Mouse (Mus musculus) CH12.LX (cell line): ENCODE data around the gene Cbx6. TPM values are rescaled to one million over a fixed set of nuclear protein-coding genes. Genes with fewer than 3 reads are reported as not detected.

ENCODE experiments used
- DNase-seq: peaks from one replicate; pipeline ENCODE4 v3.0.0-alpha.2; 2013; ENCODE audit errors: extremely low read depth
- H3K27ac ChIP-seq: 2 replicates; pipeline ENCODE4 v1.5.1; 2012; ENCODE audit warnings: low read depth, mild to moderate bottlenecking, control low read depth, moderate library complexity; ENCODE audit not compliant: insufficient read depth
- H3K27me3 ChIP-seq: replicated peaks from 2 replicates; pipeline ENCODE3; 2012; ENCODE audit warnings: inconsistent platforms
- H3K36me3 ChIP-seq, 2 experiments: replicated peaks in 1 of 2; 2 replicates each; pipeline versions ENCODE3 to v1.6.1; 2012; ENCODE audit warnings: inconsistent platforms in 1 of 2, low read length in 1 of 2, mild to moderate bottlenecking in 1 of 2, mixed read lengths in 1 of 2, moderate library complexity in 1 of 2; ENCODE audit not compliant: control insufficient read depth in 1 of 2, insufficient read depth in 1 of 2
- H3K4me1 ChIP-seq, 2 experiments: 2 replicates each; pipeline ENCODE4 v1.6.1; 2012; ENCODE audit warnings: inconsistent platforms in 1 of 2, moderate library complexity in 1 of 2; ENCODE audit not compliant: insufficient read depth in 2 of 2, control insufficient read depth in 1 of 2
- H3K4me2 ChIP-seq: 2 replicates; pipeline ENCODE4 v1.6.1; 2012; ENCODE audit warnings: low read depth, mild to moderate bottlenecking, control low read depth; ENCODE audit not compliant: poor library complexity, insufficient read depth, severe bottlenecking
- H3K4me3 ChIP-seq, 3 experiments: fragments of 150-350 bp in 1 of 3; sonication (generic) in 1 of 3; replicated peaks in 1 of 3; 2 replicates each; pipeline versions ENCODE3 to v1.5.1; 2011 to 2012; ENCODE audit warnings: low read depth in 2 of 3, low read length in 2 of 3, mild to moderate bottlenecking in 2 of 3, moderate library complexity in 2 of 3, control low read depth in 1 of 3, improper control_type of control experiment in 1 of 3, inconsistent platforms in 1 of 3, mixed read lengths in 1 of 3; ENCODE audit not compliant: poor library complexity in 1 of 3
- H3K79me2 ChIP-seq: replicated peaks from 2 replicates; pipeline ENCODE4 v1.6.1; 2012; ENCODE audit warnings: mild to moderate bottlenecking, moderate library complexity; ENCODE audit not compliant: control insufficient read depth, poor library complexity, insufficient read depth, severe bottlenecking; ENCODE audit errors: extremely low read depth
- H3K9ac ChIP-seq: 2 replicates; pipeline ENCODE4 v1.6.1; 2012; ENCODE audit warnings: low read depth, mild to moderate bottlenecking, control low read depth, moderate library complexity; ENCODE audit not compliant: insufficient read depth
- H3K9me3 ChIP-seq: replicated peaks from 2 replicates; pipeline ENCODE3; 2012; ENCODE audit warnings: low read length, inconsistent platforms, mixed read lengths
- BHLHE40 ChIP-seq: IDR thresholded peaks from 2 replicates; pipeline ENCODE4 v1.6.1; 2011; ENCODE audit warnings: mild to moderate bottlenecking, low read depth, low read length, improper control_type of control experiment
- CHD1 ChIP-seq: IDR thresholded peaks from 2 replicates; pipeline ENCODE4 v1.6.1; 2012; ENCODE audit warnings: low read depth, low read length, improper control_type of control experiment, inconsistent platforms
- CHD2 ChIP-seq: IDR thresholded peaks from 2 replicates; pipeline ENCODE4 v1.6.1; 2011; ENCODE audit warnings: low read length, improper control_type of control experiment
- CTCF ChIP-seq, 2 experiments: IDR thresholded peaks in 1 of 2; conservative IDR thresholded peaks in 1 of 2; 2 replicates each; pipeline ENCODE4 v1.5.1; 2011 to 2012; ENCODE audit warnings: low read depth in 2 of 2, low read length in 2 of 2, improper control_type of control experiment in 1 of 2, inconsistent platforms in 1 of 2, mild to moderate bottlenecking in 1 of 2, moderate library complexity in 1 of 2
- ELF1 ChIP-seq: IDR thresholded peaks from 2 replicates; pipeline ENCODE4 v1.6.1; 2014; ENCODE audit warnings: low read depth, mild to moderate bottlenecking, inconsistent platforms, low read length, improper control_type of control experiment
- GABPA ChIP-seq: IDR thresholded peaks from 2 replicates; pipeline ENCODE4 v1.6.1; 2012; ENCODE audit warnings: low read depth, low read length, improper control_type of control experiment, inconsistent platforms; ENCODE audit not compliant: insufficient replicate concordance
- HCFC1 ChIP-seq: IDR thresholded peaks from 2 replicates; pipeline ENCODE4 v1.6.1; 2012; ENCODE audit warnings: low read depth, mild to moderate bottlenecking, inconsistent platforms, low read length, improper control_type of control experiment
- KAT2A ChIP-seq: IDR thresholded peaks from 2 replicates; pipeline ENCODE4 v1.6.1; 2012; ENCODE audit warnings: low read length, improper control_type of control experiment, inconsistent platforms; ENCODE audit not compliant: insufficient replicate concordance
- MAFK ChIP-seq: IDR thresholded peaks from 2 replicates; pipeline ENCODE4 v1.6.1; 2011; ENCODE audit warnings: low read length, improper control_type of control experiment; ENCODE audit not compliant: insufficient replicate concordance
- MAX ChIP-seq: IDR thresholded peaks from 2 replicates; pipeline ENCODE4 v1.6.1; 2011; ENCODE audit warnings: low read length, improper control_type of control experiment
- MAZ ChIP-seq: IDR thresholded peaks from 2 replicates; pipeline ENCODE4 v1.6.1; 2012; ENCODE audit warnings: low read depth, mild to moderate bottlenecking, inconsistent platforms, low read length, improper control_type of control experiment, moderate library complexity
- MEF2A ChIP-seq: IDR thresholded peaks from 2 replicates; pipeline ENCODE4 v1.6.1; 2014; ENCODE audit warnings: low read depth, mild to moderate bottlenecking, inconsistent platforms, low read length, improper control_type of control experiment, borderline replicate concordance
- MXI1 ChIP-seq: IDR thresholded peaks from 2 replicates; pipeline ENCODE4 v1.6.1; 2011; ENCODE audit warnings: mild to moderate bottlenecking, low read depth, low read length, improper control_type of control experiment
- NELFE ChIP-seq: IDR thresholded peaks from 2 replicates; pipeline ENCODE4 v1.6.1; 2011; ENCODE audit warnings: low read depth, low read length, improper control_type of control experiment
- NRF1 ChIP-seq: IDR thresholded peaks from 2 replicates; pipeline ENCODE4 v1.6.1; 2014; ENCODE audit warnings: low read depth, mild to moderate bottlenecking, inconsistent platforms, low read length, improper control_type of control experiment, moderate library complexity
- POLR2A ChIP-seq: IDR thresholded peaks from 2 replicates; pipeline ENCODE4 v1.6.1; 2011; ENCODE audit warnings: low read depth, mild to moderate bottlenecking, improper control_type of control experiment, low read length
- POLR2AphosphoS2 ChIP-seq: IDR thresholded peaks from 2 replicates; pipeline ENCODE4 v1.6.1; 2011; ENCODE audit warnings: low read depth, low read length, improper control_type of control experiment
- SIN3A ChIP-seq: IDR thresholded peaks from 2 replicates; pipeline ENCODE4 v1.6.1; 2012; ENCODE audit warnings: low read length, improper control_type of control experiment, inconsistent platforms
- TBP ChIP-seq: conservative IDR thresholded peaks from 2 replicates; pipeline ENCODE4 v1.6.1; 2011; ENCODE audit warnings: low read depth, low read length, improper control_type of control experiment
- TCF12 ChIP-seq: IDR thresholded peaks from 2 replicates; pipeline ENCODE4 v1.6.1; 2014; ENCODE audit warnings: low read depth, mild to moderate bottlenecking, inconsistent platforms, low read length, improper control_type of control experiment
- UBTF ChIP-seq: IDR thresholded peaks from 2 replicates; pipeline ENCODE4 v1.6.1; 2012; ENCODE audit warnings: low read depth, mild to moderate bottlenecking, inconsistent platforms, low read length, improper control_type of control experiment, moderate library complexity
- USF2 ChIP-seq: conservative IDR thresholded peaks from 2 replicates; pipeline ENCODE4 v1.6.1; 2011; ENCODE audit warnings: low read depth, low read length, improper control_type of control experiment
- ZKSCAN1 ChIP-seq: IDR thresholded peaks from 2 replicates; pipeline ENCODE4 v1.6.1; 2012; ENCODE audit warnings: low read depth, inconsistent platforms, low read length, improper control_type of control experiment, borderline replicate concordance
- ZMIZ1 ChIP-seq: IDR thresholded peaks from 2 replicates; pipeline ENCODE4 v1.6.1; 2012; ENCODE audit warnings: low read depth, mild to moderate bottlenecking, inconsistent platforms, low read length, improper control_type of control experiment
- ZNF384 ChIP-seq: IDR thresholded peaks from 2 replicates; pipeline ENCODE4 v1.6.1; 2012; ENCODE audit warnings: low read depth, low read length, improper control_type of control experiment, inconsistent platforms
- dilution Hi-C: fragments of 300-500 bp; cut with MboI; formaldehyde crosslinking; loops from 2 replicates; pipeline ENCODE4 v1.14.3; 2020; ENCODE audit warnings: low sequenced_read_pairs; ENCODE audit not compliant: extremely low pct_unique_long_range_greater_than_20kb, extremely low pct_ligation_motif_present
- in situ Hi-C: fragments of 300-500 bp; cut with MboI; formaldehyde crosslinking; loops from 3 replicates; pipeline ENCODE4 v1.14.3; 2019; ENCODE audit warnings: low sequenced_read_pairs, low pct_ligation_motif_present, low pct_unique_long_range_greater_than_20kb, mixed read lengths
- polyA plus RNA-seq: library from polyadenylated mRNA; unstranded; fragments of >175 nt; gene quantifications from 2 replicates; pipeline ENCODE4 v1.2.1, GENCODE M21; 2012; ENCODE audit warnings: low read depth; ENCODE audit not compliant: insufficient read length
- total RNA-seq, 2 experiments: library from RNA; depleted of rRNA; stranded (reverse); fragments of 300-350 nt in 1 of 2; fragments of >200 nt in 1 of 2; gene quantifications; 2 replicates each; pipeline ENCODE4 v1.2.3; 2012 to 2014

Gene Cbx6
- total and polyA plus RNA-seq, 3 experiments = 11.1 to 40.7 (median 29.9) TPM

- Histone ChIP-seq H3K36me3 (peaks cover 0 to 7% of the 10 kb centered on the region in 2 experiments), H3K4me1 (peaks cover 6 to 17% of the 10 kb centered on the region in 2 experiments; a peak in 3 of 4 replicates), H3K9me3 (peaks cover 5% of the 10 kb centered on the region), H3K79me2 (no peaks in the 10 kb centered on the region), H3K27me3 (peaks cover 20% of the 10 kb centered on the region), H3K9ac (peak overlapping the region; percentile 78), H3K4me3 (peak overlapping the region; percentile 82 to 94 (median 86)), H3K4me2 (peak overlapping the region; percentile 91), H3K27ac (0 out of 2 replicates have a peak overlapping the region, but pooled peaks have one; percentile 5)
- in situ Hi-C loops (loop anchor here (5.0 kb wide), 1 partner anchor 53 kb away; no protein-coding TSS in a partner anchor), dilution Hi-C loops (no loop called here)
- TF ChIP-seq MAX = peak; percentile 85
- no peak for TF ChIP-seq CTCF (conservative IDR thresholded peaks at IDR 0.05 in 1 of 2, IDR thresholded peaks at IDR 0.05 in 1 of 2; ENCODE audit: low read depth in 2 of 2, low read length in 2 of 2)
- no peak for TF ChIP-seq GABPA
- peak; percentile 84 for TF ChIP-seq TBP
- TF ChIP-seq MAZ = peak; percentile 52; the same call in 1 of the 2 replicates
- TF ChIP-seq MAFK = no peak
- TF ChIP-seq ELF1 = peak; percentile 87
- TF ChIP-seq NELFE = peak; percentile 61; the same call in 1 of the 2 replicates
- no peak for TF ChIP-seq UBTF
- peak; percentile 67 for TF ChIP-seq CHD2
- TF ChIP-seq ZMIZ1 = peak; percentile 20
- no peak for TF ChIP-seq ZKSCAN1
- TF ChIP-seq ZNF384 = no peak
- TF ChIP-seq TCF12 = no peak
- TF ChIP-seq BHLHE40 = no peak
- TF ChIP-seq POLR2A = peak; percentile 70
- TF ChIP-seq HCFC1 = peak; percentile 82
- no peak for TF ChIP-seq CHD1
- no peak for TF ChIP-seq POLR2AphosphoS2
- peak; percentile 88 for TF ChIP-seq MXI1
- peak; percentile 37; the same call in 1 of the 2 replicates for TF ChIP-seq NRF1
- TF ChIP-seq USF2 = no peak
- 0 out of 2 replicates have a peak, but pooled peaks have one; percentile 7 for TF ChIP-seq MEF2A
- peak; percentile 68; the same call in 1 of the 2 replicates for TF ChIP-seq KAT2A
- peak; percentile 87 for TF ChIP-seq SIN3A
- DNase-seq = peak; percentile 98
Measured at GRCm38 (mm10) chr15:79774117-79775027, 60.1 kb downstream of the Cbx6 start.

Other genes with a start within 250 kb of the Cbx6 start
- not detected in 2 replicates for gene Dmc1, start 229.6 kb downstream of the Cbx6 start, total RNA-seq (2012; rRNA removed)
- not detected in 2 replicates for gene Dmc1, start 229.6 kb downstream of the Cbx6 start, total RNA-seq (2014; rRNA removed)
- gene Dmc1, start 229.6 kb downstream of the Cbx6 start, polyA plus RNA-seq = not detected in 2 replicates
- gene Fam227a, start 175.7 kb downstream of the Cbx6 start, total RNA-seq (2012; rRNA removed) = 0.34 and 0.42 TPM in 2 replicates
- gene Fam227a, start 175.7 kb downstream of the Cbx6 start, total RNA-seq (2014; rRNA removed) = 0.12 and 0.48 TPM in 2 replicates
- 0.20 and 0.31 TPM in 2 replicates for gene Fam227a, start 175.7 kb downstream of the Cbx6 start, polyA plus RNA-seq
- 17.6 and 20.2 TPM in 2 replicates for gene Cby1, start 175.5 kb downstream of the Cbx6 start, total RNA-seq (2012; rRNA removed)
- gene Cby1, start 175.5 kb downstream of the Cbx6 start, total RNA-seq (2014; rRNA removed) = 19.3 and 19.5 TPM in 2 replicates
- 16.9 and 20.7 TPM in 2 replicates for gene Cby1, start 175.5 kb downstream of the Cbx6 start, polyA plus RNA-seq
- gene Tomm22, start 163.8 kb downstream of the Cbx6 start, total RNA-seq (2012; rRNA removed) = 109 and 142 TPM in 2 replicates
- gene Tomm22, start 163.8 kb downstream of the Cbx6 start, total RNA-seq (2014; rRNA removed) = 495 and 496 TPM in 2 replicates
- gene Tomm22, start 163.8 kb downstream of the Cbx6 start, polyA plus RNA-seq = 212 and 234 TPM in 2 replicates
- 34.9 and 41.0 TPM in 2 replicates for gene Josd1, start 146.8 kb downstream of the Cbx6 start, total RNA-seq (2012; rRNA removed)
- 48.3 and 50.6 TPM in 2 replicates for gene Josd1, start 146.8 kb downstream of the Cbx6 start, total RNA-seq (2014; rRNA removed)
- gene Josd1, start 146.8 kb downstream of the Cbx6 start, polyA plus RNA-seq = 28.2 and 30.1 TPM in 2 replicates
- gene Gtpbp1, start 143.8 kb downstream of the Cbx6 start, total RNA-seq (2012; rRNA removed) = 32.9 and 34.2 TPM in 2 replicates
- 25.3 and 25.5 TPM in 2 replicates for gene Gtpbp1, start 143.8 kb downstream of the Cbx6 start, total RNA-seq (2014; rRNA removed)
- gene Gtpbp1, start 143.8 kb downstream of the Cbx6 start, polyA plus RNA-seq = 45.2 and 45.3 TPM in 2 replicates
- gene Sun2, start 92.2 kb downstream of the Cbx6 start, total RNA-seq (2012; rRNA removed) = 20.1 and 26.5 TPM in 2 replicates
- 18.6 and 20.8 TPM in 2 replicates for gene Sun2, start 92.2 kb downstream of the Cbx6 start, total RNA-seq (2014; rRNA removed)
- gene Sun2, start 92.2 kb downstream of the Cbx6 start, polyA plus RNA-seq = 19.7 and 22.3 TPM in 2 replicates
- gene Dnal4, start 56.8 kb downstream of the Cbx6 start, total RNA-seq (2012; rRNA removed) = 16.5 and 20.9 TPM in 2 replicates
- 11.3 and 11.7 TPM in 2 replicates for gene Dnal4, start 56.8 kb downstream of the Cbx6 start, total RNA-seq (2014; rRNA removed)
- 17.8 and 18.5 TPM in 2 replicates for gene Dnal4, start 56.8 kb downstream of the Cbx6 start, polyA plus RNA-seq
- gene Nptxr, start 29.9 kb downstream of the Cbx6 start, total RNA-seq (2012; rRNA removed) = 0.92 and 2.1 TPM in 2 replicates
- gene Nptxr, start 29.9 kb downstream of the Cbx6 start, total RNA-seq (2014; rRNA removed) = 0.09 TPM in 1 of 2 replicates, not detected in the other
- gene Nptxr, start 29.9 kb downstream of the Cbx6 start, polyA plus RNA-seq = 0.14 and 0.16 TPM in 2 replicates
- 0.59 and 0.67 TPM in 2 replicates for gene Npcd, start 451 bp downstream of the Cbx6 start, total RNA-seq (2012; rRNA removed)
- not detected in 2 replicates for gene Npcd, start 451 bp downstream of the Cbx6 start, total RNA-seq (2014; rRNA removed)
- gene Npcd, start 451 bp downstream of the Cbx6 start, polyA plus RNA-seq = not detected in 2 replicates
- gene Apobec3, start 57.0 kb upstream of the Cbx6 start, total RNA-seq (2012; rRNA removed) = 3.9 and 4.7 TPM in 2 replicates
- gene Apobec3, start 57.0 kb upstream of the Cbx6 start, total RNA-seq (2014; rRNA removed) = 8.7 and 10.4 TPM in 2 replicates
- 94.3 and 98.5 TPM in 2 replicates for gene Apobec3, start 57.0 kb upstream of the Cbx6 start, polyA plus RNA-seq
- gene Cbx7, start 136.4 kb upstream of the Cbx6 start, total RNA-seq (2012; rRNA removed) = 10.0 and 12.1 TPM in 2 replicates
- gene Cbx7, start 136.4 kb upstream of the Cbx6 start, total RNA-seq (2014; rRNA removed) = 5.6 and 8.1 TPM in 2 replicates
- 12.4 and 14.7 TPM in 2 replicates for gene Cbx7, start 136.4 kb upstream of the Cbx6 start, polyA plus RNA-seq
- gene Pdgfb, start 180.3 kb upstream of the Cbx6 start, total RNA-seq (2012; rRNA removed) = not detected in 2 replicates
- not detected in 2 replicates for gene Pdgfb, start 180.3 kb upstream of the Cbx6 start, total RNA-seq (2014; rRNA removed)
- not detected in 2 replicates for gene Pdgfb, start 180.3 kb upstream of the Cbx6 start, polyA plus RNA-seq